Mouse (Mus musculus): ENCODE results near the gene Dnph1. TPM values are rescaled to one million over a fixed set of nuclear protein-coding genes. Genes with fewer than 3 reads are reported as not detected.
"Not testable (repeated sequence)": the region's sequence is repeated elsewhere in the genome, so short reads cannot be mapped to it uniquely, and the experiment has no call there.

The Dnph1 gene
- total RNA-seq (2015): 10.1 and 10.4 TPM in 2 replicates
- total RNA-seq (2017): 4.3 and 5.9 TPM in 2 replicates

DNA sequence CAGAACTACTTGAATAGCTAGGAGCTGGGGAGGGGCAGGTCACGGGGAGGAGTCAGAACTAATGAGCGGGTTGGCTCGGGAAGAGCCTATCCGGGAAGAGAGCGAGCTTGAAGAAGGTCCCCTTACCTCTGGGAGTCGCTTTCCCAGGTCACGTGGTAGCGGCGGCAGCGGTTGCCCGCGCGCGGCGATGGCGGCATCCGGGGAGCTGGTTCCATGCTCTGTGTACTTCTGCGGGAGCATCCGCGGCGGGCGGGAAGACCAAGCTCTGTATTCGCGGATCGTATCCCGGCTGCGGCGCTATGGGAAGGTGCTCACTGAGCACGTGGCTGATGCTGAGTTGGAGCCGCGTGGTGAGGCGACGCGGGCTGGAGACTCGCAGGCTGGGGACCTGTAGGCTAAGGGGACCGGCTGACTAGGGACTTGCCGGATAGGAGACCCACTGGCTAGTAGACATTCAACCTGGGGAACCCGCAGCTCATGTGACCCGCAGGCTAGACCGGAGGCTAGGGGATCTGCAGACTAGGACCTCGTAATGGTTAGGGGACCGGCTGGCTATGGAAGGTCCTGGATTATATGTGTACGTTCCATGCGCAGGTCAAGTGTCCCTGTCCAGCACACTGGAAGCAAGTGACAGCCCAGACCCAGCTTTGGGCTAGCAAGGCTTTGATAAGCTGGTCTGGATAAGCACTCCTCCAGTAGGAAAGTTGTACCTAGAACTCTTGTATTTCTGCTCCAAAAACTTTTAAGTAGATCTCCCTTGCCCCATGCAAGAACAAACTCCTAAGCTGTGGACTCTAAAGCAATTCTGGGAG is at the start of gene Dnph1:
Gene Dnph1 (plus strand): TSS at position 89 of the 812 bp plus-strand sequence.
- peak; percentile 79 for ATAC-seq (ENCODE audit: poor library complexity, severe bottlenecking)

DNA sequence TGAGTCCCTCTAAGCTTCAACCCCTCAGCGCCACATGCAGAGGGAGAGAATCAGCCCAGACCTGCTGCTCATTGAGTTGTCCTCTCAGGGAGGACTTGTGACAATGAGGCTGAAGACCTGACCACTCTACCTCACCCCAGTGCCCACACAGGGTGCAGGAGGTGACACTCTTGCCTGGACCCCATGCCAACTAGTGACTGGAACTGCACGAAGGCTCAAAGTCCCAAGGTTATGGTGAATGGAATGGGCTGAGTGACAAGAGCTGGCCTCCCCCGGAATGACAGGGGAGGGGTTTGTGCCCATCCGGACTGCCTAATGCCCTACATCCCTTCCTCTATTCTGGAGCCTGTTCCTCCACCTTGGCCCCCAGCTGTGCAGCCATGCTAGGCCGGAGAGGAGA is 43.8 kb upstream of the Dnph1 start:
- ATAC-seq (ENCODE audit: poor library complexity, severe bottlenecking): no peak

DNA sequence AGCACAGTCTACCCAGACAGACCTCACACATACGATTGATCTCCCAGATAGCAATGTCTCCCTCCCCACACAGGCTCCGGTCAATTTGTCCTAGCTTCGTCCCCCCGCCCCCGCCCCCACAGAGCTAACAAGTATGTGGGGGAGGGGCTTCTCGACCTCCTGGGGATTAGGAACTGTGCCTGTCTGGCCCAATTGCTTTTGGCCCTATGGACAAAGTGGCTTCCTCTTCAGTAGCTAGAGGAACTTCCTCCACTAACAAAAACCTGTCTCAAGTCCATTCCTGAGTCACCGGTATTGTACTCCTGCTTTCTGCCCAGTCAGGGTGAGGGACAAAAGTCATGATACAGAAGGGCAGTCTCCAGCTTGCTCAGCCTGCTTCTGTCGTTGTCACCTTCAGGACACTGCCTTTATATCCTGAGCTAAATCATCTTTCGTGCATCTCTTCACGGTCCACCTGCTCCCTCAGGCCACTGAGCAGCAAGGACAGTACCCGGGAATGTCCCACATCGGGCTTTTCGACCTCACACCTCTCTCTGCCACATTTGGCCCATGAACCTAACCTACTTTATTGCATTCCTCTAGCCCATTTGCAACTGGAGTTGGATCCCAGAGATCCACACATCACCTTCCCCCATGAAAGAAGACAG is 43.1 kb upstream of the Dnph1 start:
- no peak for ATAC-seq (ENCODE audit: poor library complexity, severe bottlenecking)

DNA sequence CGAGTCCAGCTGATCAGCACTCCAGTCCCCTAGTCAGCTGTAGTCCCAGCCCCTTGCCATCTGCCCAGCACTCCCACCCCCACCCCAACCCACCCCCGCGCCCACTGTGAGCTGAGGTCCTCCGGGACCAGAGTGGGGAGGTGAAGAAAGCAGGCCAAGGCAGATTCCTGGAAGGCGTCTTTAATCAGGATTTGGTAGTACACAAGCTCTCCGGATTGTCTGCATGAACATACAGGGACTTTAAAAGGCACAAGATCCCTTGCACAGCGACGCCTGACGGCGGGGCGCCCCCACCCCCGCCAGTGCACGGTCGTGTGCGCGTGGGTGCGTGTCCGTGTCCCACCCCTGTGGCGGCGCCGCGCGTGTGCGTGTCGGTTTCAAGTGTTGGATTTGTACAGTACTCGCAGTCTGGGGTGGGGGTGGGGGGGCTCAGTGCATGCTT is 42.5 kb upstream of the Dnph1 start:
- no peak for ATAC-seq (ENCODE audit: poor library complexity, severe bottlenecking)

DNA sequence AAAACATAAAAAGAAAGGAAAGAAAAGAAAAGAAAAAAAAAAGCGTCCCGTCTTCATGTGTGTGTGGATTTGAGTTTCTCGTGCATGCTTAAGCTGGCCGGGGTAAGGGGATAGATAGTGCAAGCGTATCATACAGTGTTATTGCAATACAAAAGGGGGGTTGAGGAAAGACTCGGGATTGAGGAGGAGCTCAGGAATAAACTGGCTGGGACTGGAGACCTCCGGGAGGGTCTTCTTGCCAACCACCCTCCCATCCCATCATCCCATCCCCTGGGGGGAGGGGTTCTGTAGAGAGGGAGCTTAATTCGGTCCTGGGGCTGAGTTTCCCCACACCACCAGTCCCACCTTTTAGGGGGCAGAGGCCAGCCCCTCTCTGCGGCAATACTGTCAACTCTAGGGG is 42.0 kb upstream of the Dnph1 start:
- no peak for ATAC-seq (ENCODE audit: poor library complexity, severe bottlenecking)

DNA sequence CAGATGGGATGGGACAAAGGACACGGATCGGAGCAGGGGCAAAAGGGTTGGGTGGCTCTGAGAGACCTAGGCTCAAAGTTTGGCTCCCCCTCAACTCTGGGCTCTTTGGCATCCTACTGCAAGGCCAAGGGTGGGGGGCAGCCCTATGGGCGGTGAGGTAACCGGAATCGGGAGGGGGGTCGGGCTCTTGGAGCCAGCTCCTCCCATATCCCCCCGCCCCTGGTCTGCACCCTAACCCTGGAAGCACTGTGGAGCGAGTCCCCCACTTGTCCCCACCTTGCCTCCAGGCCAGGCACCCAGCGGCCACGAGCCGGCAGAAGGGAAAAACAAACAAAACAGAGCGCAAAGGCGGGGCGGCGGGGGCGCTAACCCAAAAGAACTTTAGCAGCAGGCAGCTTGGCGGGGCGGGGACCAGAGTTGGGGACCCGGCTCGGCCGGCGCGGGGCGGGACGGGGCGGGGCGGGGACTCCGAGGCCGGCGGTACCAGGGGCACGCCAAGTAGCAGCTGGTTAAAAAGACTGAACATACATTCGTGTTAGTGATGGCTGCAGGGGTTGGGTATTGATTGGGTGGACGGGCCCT is 41.3 kb upstream of the Dnph1 start:
- ATAC-seq (ENCODE audit: poor library complexity, severe bottlenecking): no peak

DNA sequence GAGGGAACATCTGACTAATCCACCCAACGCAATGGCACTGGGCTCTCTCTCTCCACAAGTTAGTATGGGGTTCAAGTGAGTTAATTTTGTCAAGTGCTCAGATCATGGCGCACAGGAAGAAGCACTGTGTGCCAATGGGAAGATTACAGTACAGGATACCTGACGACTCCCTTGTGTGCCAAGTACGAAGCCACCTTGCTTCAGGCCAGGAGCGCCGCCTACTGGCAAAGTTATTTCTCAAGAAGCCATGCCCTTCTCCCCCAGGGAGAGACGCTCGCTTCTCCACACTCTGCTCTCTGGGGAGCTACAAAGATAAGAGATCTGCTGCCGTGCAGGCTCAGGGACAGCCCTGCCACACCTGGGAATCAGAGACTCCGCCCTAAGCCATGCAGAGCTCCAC is 38.7 kb upstream of the Dnph1 start:
- no peak for ATAC-seq (ENCODE audit: poor library complexity, severe bottlenecking)

DNA sequence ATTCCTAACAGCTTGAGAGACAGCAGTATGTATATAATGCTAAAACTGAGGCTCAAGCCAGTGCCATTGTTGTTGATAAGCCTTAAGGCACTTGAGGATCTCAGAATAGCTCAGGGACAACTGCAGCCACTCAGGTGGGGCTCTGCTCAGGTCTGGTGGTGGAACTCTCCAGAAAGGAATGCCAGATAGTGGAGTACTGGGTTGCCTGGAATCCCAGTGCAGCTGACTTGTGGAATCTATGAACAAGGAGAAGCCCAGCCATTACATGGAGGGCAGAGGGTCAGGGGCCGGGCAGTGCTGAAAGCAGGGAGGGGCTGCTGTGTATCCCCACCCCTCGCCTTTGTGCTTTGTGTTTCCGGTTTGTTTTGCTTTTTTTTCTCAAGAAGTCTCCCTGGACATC is 38.1 kb upstream of the Dnph1 start:
- ATAC-seq (ENCODE audit: poor library complexity, severe bottlenecking): no peak

DNA sequence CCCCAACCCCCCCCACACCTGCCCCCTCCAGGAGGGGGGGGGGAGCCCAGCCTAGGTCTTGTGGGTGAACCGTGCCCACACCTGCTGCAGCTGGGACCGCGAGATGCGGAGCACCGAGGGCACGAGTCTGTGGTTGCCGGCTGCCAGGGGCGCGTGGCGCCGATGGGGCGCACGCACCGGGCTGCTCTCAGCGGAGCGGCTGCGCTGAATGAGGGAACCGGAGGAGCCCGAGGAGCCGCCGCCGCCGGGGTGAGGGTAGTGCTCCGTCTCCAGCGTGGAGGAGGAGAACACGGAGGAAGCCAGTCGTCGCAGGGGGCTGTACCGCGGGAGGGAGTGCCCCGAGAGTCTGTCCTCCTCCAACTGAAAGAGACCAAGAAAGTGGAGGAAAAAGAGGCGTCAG is 35.8 kb upstream of the Dnph1 start:
- no peak for ATAC-seq (ENCODE audit: poor library complexity, severe bottlenecking)

DNA sequence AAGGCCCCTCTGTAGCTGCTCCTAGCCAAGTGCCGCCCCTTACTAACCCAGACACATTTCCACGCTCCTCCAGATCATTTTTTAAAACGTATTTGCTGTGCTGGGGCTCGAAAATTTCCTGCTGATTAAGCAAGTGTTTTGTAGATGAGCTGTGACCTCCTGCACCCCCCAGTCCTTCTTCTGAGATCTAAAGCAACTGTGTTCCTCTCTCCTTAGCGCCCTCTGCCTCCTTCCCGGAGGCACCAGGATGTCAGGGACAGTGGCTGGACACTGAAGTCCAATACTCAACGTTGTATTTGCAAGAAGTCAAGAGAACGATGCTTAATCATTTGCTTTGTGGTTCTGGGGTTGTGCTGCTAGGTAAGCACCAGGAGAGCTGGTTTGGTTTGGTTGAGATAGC is 35.2 kb upstream of the Dnph1 start:
- no peak for ATAC-seq (ENCODE audit: poor library complexity, severe bottlenecking)

DNA sequence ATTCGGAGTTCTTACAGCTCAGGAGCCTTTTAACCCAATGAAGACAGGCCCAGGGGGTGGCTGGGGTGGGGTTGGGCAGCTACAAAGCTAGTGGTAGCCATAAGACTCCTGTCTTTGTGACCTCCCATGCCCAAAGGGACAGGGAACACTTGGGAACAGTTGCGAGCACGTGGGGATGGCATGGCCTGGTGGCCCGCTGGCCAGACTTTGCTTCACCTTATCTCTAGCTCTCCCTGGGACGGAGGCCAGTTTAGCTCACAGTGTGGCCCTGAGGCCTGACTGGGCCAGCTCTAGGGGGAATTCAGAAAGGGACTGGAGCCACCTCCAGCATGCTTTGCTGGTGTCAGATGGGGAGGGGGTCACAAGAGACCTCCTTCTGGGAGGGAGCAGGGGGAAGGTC is 34.3 kb upstream of the Dnph1 start:
- no peak for ATAC-seq (ENCODE audit: poor library complexity, severe bottlenecking)

DNA sequence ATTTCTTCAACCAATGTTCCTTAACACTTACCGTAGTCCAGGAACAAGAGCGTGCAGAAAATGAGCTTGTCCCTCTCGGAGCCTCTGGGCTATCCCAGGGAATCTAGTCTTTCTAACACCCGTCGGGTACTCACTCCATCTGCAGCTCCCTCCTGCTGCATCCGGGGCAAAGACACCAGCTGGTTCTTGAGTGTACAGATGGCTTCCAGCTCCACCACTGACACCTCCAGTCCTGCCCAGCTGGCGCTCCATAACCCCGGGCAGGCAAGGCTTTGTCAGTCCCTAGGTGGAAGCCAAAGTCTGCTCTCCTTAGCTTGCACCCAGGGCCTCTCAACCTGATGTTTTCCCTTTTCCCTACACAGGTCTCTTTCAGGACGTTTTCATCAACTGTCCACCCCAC is 28.7 kb upstream of the Dnph1 start:
- no peak for ATAC-seq (ENCODE audit: poor library complexity, severe bottlenecking)

DNA sequence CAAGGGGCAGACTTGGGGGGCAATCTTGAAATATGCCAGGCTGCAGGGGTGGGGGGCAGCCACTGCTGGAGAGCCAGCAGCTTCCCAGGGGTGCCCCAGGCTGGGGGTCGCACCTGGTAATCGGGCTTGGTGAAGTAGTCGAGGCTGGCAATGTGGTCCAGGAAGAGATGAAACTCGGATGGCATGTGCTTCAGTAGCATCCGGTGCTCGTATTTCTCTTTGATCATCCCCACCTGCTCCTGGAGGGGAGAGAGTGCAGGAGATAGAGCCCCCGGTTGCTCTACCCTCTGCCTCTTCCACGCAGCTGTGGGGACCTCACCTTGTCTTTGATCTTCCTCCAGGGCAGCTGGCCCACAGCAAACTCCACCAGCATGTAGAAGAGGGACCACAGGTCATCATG is 19.9 kb upstream of the Dnph1 start:
- ATAC-seq (ENCODE audit: poor library complexity, severe bottlenecking): no peak

DNA sequence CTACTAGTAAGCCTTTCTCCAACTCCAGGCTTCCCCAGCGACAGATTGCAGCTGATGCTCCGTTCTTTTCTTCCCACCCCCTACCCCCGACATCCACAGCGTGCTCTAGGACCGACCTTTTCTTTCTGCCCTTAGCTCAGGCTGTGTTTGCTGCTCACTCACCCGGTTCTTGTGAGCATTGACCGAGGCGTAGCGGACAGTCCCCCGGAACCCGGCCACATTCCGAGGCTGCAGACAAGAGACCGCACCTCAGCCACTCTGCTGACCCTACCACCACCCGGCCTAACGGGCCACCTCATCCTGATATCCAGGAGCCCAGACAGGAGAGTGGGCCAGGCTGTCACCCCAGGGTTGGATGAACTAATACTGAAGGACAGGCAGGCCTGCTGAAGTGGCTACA is 19.2 kb upstream of the Dnph1 start:
- ATAC-seq (ENCODE audit: poor library complexity, severe bottlenecking): no peak

DNA sequence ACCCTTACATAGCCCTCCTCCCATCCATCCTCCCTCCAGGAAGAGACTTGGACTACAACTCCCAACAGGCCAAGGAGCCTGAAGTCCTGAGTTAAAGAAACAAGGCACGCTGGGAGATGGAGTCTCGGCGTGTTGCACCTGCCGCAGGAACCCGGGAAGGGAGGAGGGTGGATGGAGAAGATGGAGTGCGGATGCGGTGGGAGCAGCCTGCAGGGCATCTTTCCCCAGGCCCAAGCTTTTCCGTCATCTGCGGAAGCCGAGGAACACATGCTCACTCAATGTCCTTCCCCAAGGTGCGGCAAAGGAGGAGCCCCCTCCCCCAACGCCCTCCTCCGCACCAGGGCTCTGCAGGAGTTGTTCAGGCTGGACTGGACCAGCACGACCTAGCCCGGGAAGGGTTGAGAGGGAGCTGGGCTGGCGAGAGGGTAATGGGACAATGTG is 12.9 kb upstream of the Dnph1 start:
- ATAC-seq (ENCODE audit: poor library complexity, severe bottlenecking): no peak

DNA sequence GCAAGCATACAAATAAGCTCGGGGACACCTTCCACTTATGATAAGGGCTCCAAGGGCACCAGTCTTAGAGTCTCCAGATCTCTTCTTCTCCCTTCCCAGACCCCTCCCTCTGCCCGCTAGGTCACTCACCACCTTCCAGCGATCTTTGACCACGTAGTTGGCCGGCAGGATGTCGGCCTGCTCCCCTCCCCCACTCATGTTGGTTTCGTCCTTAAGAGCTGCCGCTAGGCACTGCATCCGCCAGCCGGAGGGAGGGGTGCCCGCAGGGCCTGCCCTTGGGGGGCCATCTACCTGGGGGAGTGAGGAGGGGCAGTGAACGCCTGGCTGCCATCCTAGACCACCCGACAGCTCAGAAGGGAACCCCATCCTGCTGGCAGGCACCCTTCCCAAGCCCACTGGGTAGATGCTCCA is 12.5 kb upstream of the Dnph1 start:
- peak; percentile 24; the same call in 1 of the 2 replicates for ATAC-seq (ENCODE audit: poor library complexity, severe bottlenecking)

DNA sequence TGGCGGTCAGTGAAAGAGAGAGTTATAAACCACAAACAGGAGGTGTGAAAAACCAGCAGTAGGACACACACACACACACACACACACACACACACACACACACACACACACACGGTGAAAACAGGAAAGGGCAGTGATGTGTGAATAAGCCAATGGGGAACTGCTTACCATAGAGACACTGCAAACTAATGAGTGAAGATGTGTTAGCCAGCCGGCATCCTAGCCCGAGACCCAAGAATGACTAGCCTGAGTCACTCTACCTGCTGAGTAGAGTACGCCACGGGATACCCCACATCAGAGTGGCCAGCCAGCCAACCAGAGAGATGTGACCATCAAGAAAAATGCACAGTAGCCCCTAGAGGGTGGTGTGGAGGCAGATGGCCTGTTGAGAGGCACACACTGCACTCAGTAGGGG is 12.0 kb upstream of the Dnph1 start:
- 0 out of 2 replicates have a peak, but pooled peaks have one; percentile 24 for ATAC-seq (ENCODE audit: poor library complexity, severe bottlenecking)

DNA sequence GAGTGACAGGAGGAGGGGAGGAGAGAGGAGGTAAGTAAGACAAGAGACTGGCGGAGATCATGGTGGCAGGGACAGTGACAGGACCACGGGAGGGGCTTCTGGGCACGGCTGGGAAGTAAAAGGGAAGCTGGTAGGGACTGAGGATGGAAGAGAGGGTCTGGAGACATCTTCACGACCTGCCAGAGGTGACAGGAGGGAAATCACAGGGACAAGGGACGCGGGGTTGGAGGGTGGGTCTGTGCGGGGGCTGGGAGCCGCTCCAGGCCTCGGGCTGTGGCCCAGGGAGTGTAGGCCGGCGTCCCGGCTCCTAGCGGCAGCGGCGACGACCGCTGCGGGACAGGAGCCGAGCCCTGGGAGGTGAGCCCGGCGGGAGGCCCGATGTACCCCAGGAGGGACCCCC is 9.5 kb upstream of the Dnph1 start:
- ATAC-seq (ENCODE audit: poor library complexity, severe bottlenecking): no peak

DNA sequence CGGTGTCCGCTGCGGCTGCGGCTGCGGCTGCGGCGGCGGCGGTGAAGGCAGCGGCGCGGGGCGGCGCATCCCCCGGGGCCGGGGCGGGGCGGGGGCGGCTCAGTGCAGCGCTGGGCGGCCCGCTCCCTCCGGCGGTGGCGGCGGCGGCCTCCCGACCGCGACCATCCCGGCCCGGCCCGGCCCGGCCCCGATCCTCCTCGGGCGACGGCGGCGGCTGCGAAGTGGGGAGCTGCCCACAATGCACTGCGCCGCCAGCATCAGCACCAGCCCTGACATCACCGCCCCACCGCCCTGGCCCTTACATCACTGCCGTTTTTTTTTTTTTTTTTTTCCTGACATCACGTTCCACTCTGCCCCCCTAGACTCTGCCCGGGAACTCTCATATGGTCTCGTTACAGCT is 9.1 kb upstream of the Dnph1 start, which contains the start of gene Ttbk1:
Gene Ttbk1 (minus strand): TSS at position 245 of the 400 bp plus-strand sequence.
- no peak for ATAC-seq (ENCODE audit: poor library complexity, severe bottlenecking)

DNA sequence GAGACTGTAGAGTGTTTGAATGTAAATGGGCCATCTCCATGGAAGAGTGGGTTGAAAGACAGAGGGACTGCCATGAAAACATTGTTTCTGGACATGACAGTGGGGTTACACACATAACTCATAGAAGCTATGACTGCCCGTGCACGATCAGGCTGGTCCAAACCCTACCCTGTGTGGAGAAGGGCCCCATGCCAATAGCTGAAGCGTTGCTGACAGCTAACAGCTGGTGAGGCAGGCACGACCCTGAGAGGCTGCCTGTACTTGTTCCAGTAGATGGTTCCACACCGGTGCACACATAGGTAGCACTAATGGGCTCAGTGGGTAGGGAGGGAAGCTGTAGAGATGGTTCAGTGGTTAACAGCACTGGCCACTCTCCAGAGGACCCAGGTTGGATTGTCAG is 1.0 kb upstream of the Dnph1 start:
- ATAC-seq (ENCODE audit: poor library complexity, severe bottlenecking): no peak

DNA sequence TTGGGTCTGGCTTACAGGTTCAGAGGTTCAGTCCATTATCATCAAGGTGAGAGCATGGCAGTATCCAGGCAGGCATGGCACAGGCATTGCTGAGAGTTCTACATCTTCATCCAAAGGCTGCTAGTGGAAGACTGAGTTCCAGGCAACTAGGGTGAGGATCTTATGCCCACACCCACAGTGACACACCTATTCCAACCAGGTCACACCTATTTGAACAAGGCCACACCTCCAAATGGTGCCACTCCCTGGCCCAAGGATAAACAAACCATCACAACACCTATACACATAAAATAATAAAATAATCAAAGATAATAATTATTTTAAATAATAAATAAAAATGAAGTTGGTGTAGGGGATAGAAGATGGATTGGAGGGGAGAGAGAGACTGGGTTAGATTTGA is 430 bp upstream of the Dnph1 start:
- ATAC-seq (ENCODE audit: poor library complexity, severe bottlenecking): not testable (repeated sequence)

DNA sequence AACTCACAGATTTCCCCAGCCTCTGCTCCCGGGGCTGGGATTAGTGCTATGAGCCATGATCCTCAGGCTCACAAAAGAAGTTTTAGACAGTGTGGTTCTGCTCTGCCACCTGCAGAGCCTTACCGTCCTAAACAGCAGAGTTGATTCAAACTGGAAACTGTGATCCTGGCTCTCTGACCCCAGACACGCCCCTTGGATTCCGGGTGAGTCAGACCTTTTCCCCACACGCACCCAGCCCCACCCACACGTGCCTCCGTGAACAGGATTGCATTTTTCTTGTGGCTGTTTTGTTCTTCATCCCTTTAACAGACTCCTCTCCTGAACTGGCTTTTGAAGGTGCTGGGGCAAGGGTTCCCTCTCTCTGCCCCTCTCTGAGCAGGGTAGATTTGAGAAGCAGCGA is 1.4 kb downstream of the Dnph1 start:
- no peak for ATAC-seq (ENCODE audit: poor library complexity, severe bottlenecking)

Data from megakaryocyte, adult 5-6 weeks (primary cell).